Comparison of ENCODE assay signal across 8 mouse cellular contexts in the genomic region with DNA sequence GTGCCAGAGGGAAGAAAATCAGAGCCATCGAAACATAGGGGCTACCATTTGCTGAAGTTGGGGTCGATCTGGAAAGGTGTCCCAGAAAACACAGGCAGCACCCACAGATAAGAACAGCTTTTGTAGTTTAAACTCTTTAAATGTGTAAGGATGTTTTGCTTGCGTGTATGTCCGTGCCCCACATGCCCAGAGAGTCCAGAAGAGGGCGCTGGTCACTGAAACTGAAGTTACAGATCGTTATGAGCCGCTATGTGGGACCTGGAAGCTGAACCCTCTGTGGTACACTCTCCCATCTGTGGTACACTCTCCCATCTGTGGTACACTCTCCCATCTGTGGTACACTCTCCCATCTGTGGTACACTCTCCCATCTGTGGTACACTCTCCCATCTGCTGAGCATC. TPM values are rescaled to one million over a fixed set of nuclear protein-coding genes. Genes with fewer than 3 reads are reported as not detected.
DNase-seq lines count a peak whose midpoint lies in the region; ATAC-seq and TF ChIP-seq lines count a peak whose summit lies in the region.

No protein-coding gene starts in this region.

- H3K4me1 ChIP-seq in heart, embryonic 12.5 days (replicated peaks), result peaks cover 25% of the 10 kb centered on the region
- H3K4me1 ChIP-seq in kidney, embryonic 16.5 days (ENCODE audit: insufficient read depth, low read length), result peaks cover 15% of the 10 kb centered on the region; the same call in 1 of the 2 replicates
- H3K4me1 ChIP-seq in lung, postnatal 0 days (ENCODE audit: insufficient read depth, low read depth, low read length), result no peaks in the 10 kb centered on the region

- H3K4me2 ChIP-seq in heart, embryonic 12.5 days, result peak overlapping the region; percentile 72
- H3K4me2 ChIP-seq in kidney, embryonic 16.5 days (replicated peaks; ENCODE audit: low read depth, low read length), result peak overlapping the region; percentile 77
- peak overlapping the region; percentile 74 for H3K4me2 ChIP-seq in lung, postnatal 0 days (replicated peaks; ENCODE audit: low read depth, low read length)

- H3K9me3 ChIP-seq in heart, embryonic 12.5 days (replicated peaks), result no peaks in the 10 kb centered on the region
- H3K9me3 ChIP-seq in kidney, embryonic 16.5 days (ENCODE audit: low read length), result no peaks in the 10 kb centered on the region
- H3K9me3 ChIP-seq in lung, postnatal 0 days (ENCODE audit: low read length), result no peaks in the 10 kb centered on the region

- H3K27me3 ChIP-seq in heart, embryonic 12.5 days (replicated peaks), result no peaks in the 10 kb centered on the region
- no peaks in the 10 kb centered on the region for H3K27me3 ChIP-seq in kidney, embryonic 16.5 days (ENCODE audit: insufficient read depth, low read length)
- H3K27me3 ChIP-seq in lung, postnatal 0 days (replicated peaks; ENCODE audit: insufficient read depth, low read length), result no peaks in the 10 kb centered on the region

- peak overlapping the region; percentile 84 for H3K9ac ChIP-seq in heart, embryonic 12.5 days
- H3K9ac ChIP-seq in kidney, embryonic 16.5 days (replicated peaks; ENCODE audit: low read length), result peak overlapping the region; percentile 91
- H3K9ac ChIP-seq in lung, postnatal 0 days (replicated peaks; ENCODE audit: low read depth), result peak overlapping the region; percentile 86

- peak overlapping the region; percentile 95 for H3K27ac ChIP-seq in heart, embryonic 12.5 days (ENCODE audit: poor library complexity, severe bottlenecking)
- H3K27ac ChIP-seq in kidney, embryonic 16.5 days (ENCODE audit: low read length), result peak overlapping the region; percentile 97
- peak overlapping the region; percentile 99 for H3K27ac ChIP-seq in lung, postnatal 0 days (ENCODE audit: low read length)

- peak; percentile 88 for DNase-seq in CD4-positive helper T cell, adult 2 months (ENCODE audit: low read depth, low spot score)
- peak; percentile 64 for DNase-seq in Muller cell, postnatal 12 days (ENCODE audit: inconsistent ontology term)
- peak; percentile 82 for DNase-seq in embryo, embryonic 10 days (ENCODE audit: low spot score)
- DNase-seq in lung, postnatal 0 days (ENCODE audit: low spot score), result peak; percentile 90
- DNase-seq in retina, postnatal 7 days (ENCODE audit: low read depth, low spot score), result peak; percentile 58
- DNase-seq in ovary, postnatal 36 days (ENCODE audit: low spot score), result no peak

- H3K36me3 ChIP-seq in heart, embryonic 12.5 days, result no peaks in the 10 kb centered on the region
- H3K36me3 ChIP-seq in kidney, embryonic 16.5 days (ENCODE audit: insufficient read depth, low read length), result no peaks in the 10 kb centered on the region
- no peaks in the 10 kb centered on the region for H3K36me3 ChIP-seq in lung, postnatal 0 days (ENCODE audit: insufficient read depth, low read length)

- H3K4me3 ChIP-seq in heart, embryonic 12.5 days, result peak overlapping the region; percentile 59
- peak overlapping the region; percentile 70 for H3K4me3 ChIP-seq in kidney, embryonic 16.5 days (ENCODE audit: low read length)
- peak overlapping the region; percentile 61 for H3K4me3 ChIP-seq in lung, postnatal 0 days (ENCODE audit: low read depth, low read length)

- no peak for TF ChIP-seq EP300 in lung, postnatal 0 days (IDR thresholded peaks at IDR 0.05)

- ATAC-seq in heart, embryonic 12.5 days (ENCODE audit: insufficient number of reproducible peaks, low FRiP score), result peak; percentile 75
- peak; percentile 55 for ATAC-seq in kidney, embryonic 16.5 days (ENCODE audit: low FRiP score, low TSS enrichment)
- peak; percentile 74 for ATAC-seq in lung, postnatal 0 days

- 22% methylated on average over 7 of the region's 7 CpGs for WGBS in heart, embryonic 12.5 days
- 19% methylated on average over 7 of the region's 7 CpGs for WGBS in kidney, embryonic 16.5 days
- 10% methylated on average over 7 of the region's 7 CpGs for WGBS in lung, postnatal 0 days

- peak; percentile 80 for TF ChIP-seq CTCF in lung, postnatal 0 days (IDR thresholded peaks at IDR 0.05)

RNA-seq across cellular contexts. Expression of a gene that starts 4.8 kb away (rescaled TPM):
- 1.7 and 1.8 TPM in 2 replicates for polyA plus RNA-seq in heart, embryonic 12.5 days (2016; fragmentation: Nextera tagmentation; extraction: Ambion mirVana)
- polyA plus RNA-seq in kidney, embryonic 16.5 days (2015; fragmentation: Nextera tagmentation; extraction: Ambion mirVana), result 0.41 TPM in 1 of 2 replicates, not detected in the other
- polyA plus RNA-seq in lung, postnatal 0 days (2015; fragmentation: Nextera tagmentation; extraction: Ambion mirVana), result 1.1 TPM in 2 replicates

RNA-seq across cellular contexts. Expression of a gene that starts 17.6 kb away (rescaled TPM):
- polyA plus RNA-seq in heart, embryonic 12.5 days (2016; fragmentation: Nextera tagmentation; extraction: Ambion mirVana), result 190 and 194 TPM in 2 replicates
- polyA plus RNA-seq in kidney, embryonic 16.5 days (2015; fragmentation: Nextera tagmentation; extraction: Ambion mirVana), result 226 and 236 TPM in 2 replicates
- polyA plus RNA-seq in lung, postnatal 0 days (2015; fragmentation: Nextera tagmentation; extraction: Ambion mirVana), result 352 and 379 TPM in 2 replicates

RNA-seq across cellular contexts. Expression of a gene that starts 17.8 kb away (rescaled TPM):
- 38.8 and 39.5 TPM in 2 replicates for polyA plus RNA-seq in heart, embryonic 12.5 days (2016; fragmentation: Nextera tagmentation; extraction: Ambion mirVana)
- 24.0 and 50.8 TPM in 2 replicates for polyA plus RNA-seq in kidney, embryonic 16.5 days (2015; fragmentation: Nextera tagmentation; extraction: Ambion mirVana)
- 61.7 and 63.6 TPM in 2 replicates for polyA plus RNA-seq in lung, postnatal 0 days (2015; fragmentation: Nextera tagmentation; extraction: Ambion mirVana)

RNA-seq across cellular contexts. Expression of a gene that starts 18.6 kb away (rescaled TPM):
- 61.6 and 63.9 TPM in 2 replicates for polyA plus RNA-seq in heart, embryonic 12.5 days (2016; fragmentation: Nextera tagmentation; extraction: Ambion mirVana)
- polyA plus RNA-seq in kidney, embryonic 16.5 days (2015; fragmentation: Nextera tagmentation; extraction: Ambion mirVana), result 75.3 and 92.2 TPM in 2 replicates
- 35.2 and 43.5 TPM in 2 replicates for polyA plus RNA-seq in lung, postnatal 0 days (2015; fragmentation: Nextera tagmentation; extraction: Ambion mirVana)

RNA-seq across cellular contexts. Expression of a gene that starts 40.2 kb away (rescaled TPM):
- polyA plus RNA-seq in heart, embryonic 12.5 days (2016; fragmentation: Nextera tagmentation; extraction: Ambion mirVana), result 400 and 410 TPM in 2 replicates
- polyA plus RNA-seq in kidney, embryonic 16.5 days (2015; fragmentation: Nextera tagmentation; extraction: Ambion mirVana), result 453 and 487 TPM in 2 replicates
- polyA plus RNA-seq in lung, postnatal 0 days (2015; fragmentation: Nextera tagmentation; extraction: Ambion mirVana), result 182 and 191 TPM in 2 replicates
